Mouse (Mus musculus): ENCODE measurements around the gene Cdca8.
A peak's percentile ranks its signal among the peaks of the same experiment; 100 is the strongest.
"Not testable (repeated sequence)": the region's sequence is repeated elsewhere in the genome, so short reads cannot be mapped to it uniquely, and the experiment has no call there.

Cdca8 gene

GRCm38 (mm10) chr4:124939211-124939610, at the start of gene Cdca8:
Gene Cdca8 (minus strand): TSS chr4:124939311.
- DNase-seq (ENCODE audit: low read depth): not testable (repeated sequence)

GRCm38 (mm10) chr4:124988382-124988781, 49.3 kb upstream of the Cdca8 start:
- no peak for DNase-seq (ENCODE audit: low read depth)

- DNase-seq (ENCODE audit: low read depth): no peak
Observed at GRCm38 (mm10) chr4:124987711-124988097, 48.6 kb upstream of the Cdca8 start.

GRCm38 (mm10) chr4:124986739-124987710, 47.9 kb upstream of the Cdca8 start:
- no peak for DNase-seq (ENCODE audit: low read depth)

GRCm38 (mm10) chr4:124985671-124986602, 46.8 kb upstream of the Cdca8 start, which contains the start of gene Rspo1:
Gene Rspo1 (plus strand): TSS chr4:124986430.
- DNase-seq (ENCODE audit: low read depth): no peak

GRCm38 (mm10) chr4:124984871-124985670, 46.0 kb upstream of the Cdca8 start:
- DNase-seq (ENCODE audit: low read depth): no peak

DNA sequence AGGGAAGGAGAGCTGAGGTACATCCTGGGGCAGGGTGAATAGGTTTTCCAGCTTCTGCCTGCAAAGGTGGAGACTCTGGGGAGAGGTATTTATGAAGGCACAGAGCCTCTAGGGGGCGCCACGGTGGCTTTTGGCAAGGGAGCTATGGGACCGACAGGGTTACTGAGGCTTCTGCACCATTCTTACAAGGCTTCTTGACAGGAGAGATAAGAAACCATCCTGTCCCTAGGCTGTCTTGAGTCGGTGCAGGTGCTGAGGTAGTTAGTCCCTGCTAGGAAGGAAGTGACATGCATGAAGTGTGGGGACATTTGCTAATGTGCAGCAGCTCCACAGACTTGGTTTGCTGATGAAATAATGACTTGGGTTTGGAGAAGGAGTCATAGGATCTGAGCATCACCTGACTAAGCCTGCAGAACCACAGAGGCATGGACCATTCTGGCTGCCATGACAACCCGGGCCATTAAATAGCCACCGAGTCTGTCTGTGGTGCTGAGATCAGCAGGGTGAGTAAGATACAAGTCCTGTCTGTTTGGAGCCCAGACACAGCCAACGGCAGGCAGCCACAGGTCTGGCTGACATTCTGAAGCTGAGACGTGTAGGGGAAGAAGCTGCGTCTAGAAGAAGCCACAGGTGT, 44.9 kb upstream of the Cdca8 start:
- peak; percentile 49 for DNase-seq (ENCODE audit: low read depth)

DNA sequence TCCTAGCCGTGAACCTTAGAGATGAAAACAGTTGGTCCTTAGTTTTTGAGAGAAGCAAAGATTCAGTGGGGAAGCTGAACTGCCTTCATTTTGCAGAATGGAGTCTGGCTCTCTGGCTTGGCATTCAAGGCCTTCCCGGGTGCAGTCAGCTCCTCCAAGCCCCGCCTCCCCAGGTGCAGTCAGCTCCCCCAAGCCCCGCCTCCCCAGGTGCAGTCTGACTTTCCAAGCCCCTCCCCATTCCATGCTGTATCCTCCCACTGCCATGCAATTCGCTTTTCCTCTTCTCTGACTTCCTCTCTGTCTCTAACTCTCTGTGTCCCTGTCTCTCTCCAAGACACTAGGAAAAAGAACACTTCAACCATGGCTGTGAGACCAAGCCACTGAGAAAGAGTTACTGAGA, 39.1 kb upstream of the Cdca8 start:
- no peak for DNase-seq (ENCODE audit: low read depth)

DNA sequence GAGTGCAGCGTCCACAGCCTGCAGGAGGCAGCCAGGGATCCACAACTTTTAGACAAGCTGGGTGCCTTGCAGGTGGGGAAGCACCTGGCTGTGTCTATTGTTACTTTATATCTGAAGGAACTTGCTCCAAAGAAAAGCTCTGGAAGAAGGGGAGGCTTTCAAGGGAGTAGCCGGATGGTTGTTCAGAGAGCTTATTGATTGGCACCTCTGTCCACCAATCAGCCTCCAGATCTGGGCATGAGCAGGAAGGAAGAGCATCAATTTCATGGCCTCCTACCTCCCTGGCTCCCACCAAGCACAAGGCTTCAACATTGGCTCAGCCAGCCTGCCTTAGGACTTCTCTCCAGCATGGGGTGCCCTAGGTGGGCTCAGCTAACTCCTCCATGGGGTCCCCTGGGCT, 34.2 kb upstream of the Cdca8 start:
- DNase-seq (ENCODE audit: low read depth): no peak

GRCm38 (mm10) chr4:124972316-124972715, 33.2 kb upstream of the Cdca8 start:
- no peak for DNase-seq (ENCODE audit: low read depth)

DNA sequence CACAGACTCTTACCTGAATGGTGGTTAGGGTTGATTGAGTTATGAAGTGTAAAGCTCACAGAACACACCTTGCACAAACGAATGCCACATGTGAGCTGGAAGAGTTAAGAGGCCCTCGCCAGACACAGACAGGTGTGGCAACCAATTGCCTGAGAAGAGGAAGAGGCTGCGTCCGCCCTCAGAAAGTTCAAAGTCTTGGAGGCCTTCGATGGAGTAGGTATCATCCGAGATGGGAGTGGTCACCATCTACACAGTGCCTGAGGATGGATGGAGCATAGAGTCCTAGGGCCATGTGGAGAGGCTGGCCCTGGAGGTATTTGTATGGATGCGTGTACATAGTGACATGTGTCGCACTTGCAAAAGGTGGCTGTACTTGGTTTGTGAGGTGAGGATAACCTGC, 32.0 kb upstream of the Cdca8 start:
- DNase-seq (ENCODE audit: low read depth): no peak

- DNase-seq (ENCODE audit: low read depth): no peak
Observed at GRCm38 (mm10) chr4:124970677-124971076, 31.6 kb upstream of the Cdca8 start.

- no peak for DNase-seq (ENCODE audit: low read depth)
Observed at GRCm38 (mm10) chr4:124970194-124970593, 31.1 kb upstream of the Cdca8 start.

DNA sequence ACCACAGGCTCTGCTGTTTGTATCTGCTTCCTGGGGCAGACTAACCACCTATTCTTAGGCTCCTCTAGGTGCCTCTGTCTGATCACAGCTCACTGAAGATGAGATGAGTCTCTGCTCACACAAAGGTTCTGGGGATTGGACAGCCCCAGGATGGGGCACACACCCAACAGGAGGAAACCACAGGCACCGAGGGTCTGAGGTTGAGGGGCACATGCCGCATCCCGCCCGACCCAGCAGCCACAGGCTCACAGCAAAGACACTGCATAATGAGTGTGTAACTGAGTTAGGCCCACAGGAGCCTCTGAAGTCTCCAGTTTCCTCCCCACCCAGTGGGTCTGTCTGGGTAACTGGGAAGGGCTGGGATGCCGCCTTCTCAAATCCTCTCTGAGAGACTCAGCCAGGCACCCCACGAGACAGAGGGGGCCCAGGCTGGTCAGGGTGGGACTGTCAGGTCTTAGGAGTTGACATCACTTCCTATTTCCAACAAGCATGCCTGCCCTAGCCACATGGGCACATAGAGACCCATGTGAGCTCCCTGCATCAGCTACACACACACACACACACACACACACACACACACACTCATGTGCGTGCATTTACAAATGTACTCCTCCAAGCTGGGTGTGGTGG, 30.2 kb upstream of the Cdca8 start:
- no peak for DNase-seq (ENCODE audit: low read depth)

- DNase-seq (ENCODE audit: low read depth): no peak
Observed at GRCm38 (mm10) chr4:124968711-124969110, 29.6 kb upstream of the Cdca8 start.

DNA sequence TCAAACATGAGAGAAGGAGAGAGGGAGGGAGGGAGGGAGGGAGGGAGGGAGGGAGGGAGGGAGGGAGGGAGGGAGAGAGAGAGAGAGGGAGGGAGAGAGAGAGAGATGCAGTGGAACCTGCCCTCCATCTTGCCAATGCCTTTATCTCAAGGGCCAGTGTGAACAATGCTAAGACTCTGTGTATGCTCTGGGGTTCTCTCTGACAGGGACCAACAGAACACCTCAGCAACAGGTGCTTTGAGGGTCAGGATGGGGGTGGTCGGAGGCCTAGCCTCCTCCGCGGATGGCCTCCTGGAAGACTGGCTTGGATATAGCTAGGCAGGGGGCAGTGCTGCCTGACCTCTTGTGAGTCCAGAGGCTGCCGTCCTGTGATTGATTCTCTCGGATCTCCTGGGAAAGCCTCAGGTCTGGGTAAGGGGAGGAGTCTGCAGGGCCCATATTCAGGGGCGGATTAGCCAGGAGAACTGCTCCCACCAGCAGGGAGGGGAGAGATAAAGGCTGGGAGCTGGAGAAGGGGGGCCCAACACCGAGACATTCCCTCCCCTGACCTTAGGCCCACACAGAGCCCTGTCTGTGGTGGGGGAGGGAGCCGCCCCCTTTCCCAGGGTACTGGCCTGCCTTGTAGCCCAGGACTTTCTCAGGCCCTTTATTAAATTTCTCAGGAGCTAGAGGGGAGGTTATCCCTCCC, 25.9 kb upstream of the Cdca8 start:
- no peak for DNase-seq (ENCODE audit: low read depth)

DNA sequence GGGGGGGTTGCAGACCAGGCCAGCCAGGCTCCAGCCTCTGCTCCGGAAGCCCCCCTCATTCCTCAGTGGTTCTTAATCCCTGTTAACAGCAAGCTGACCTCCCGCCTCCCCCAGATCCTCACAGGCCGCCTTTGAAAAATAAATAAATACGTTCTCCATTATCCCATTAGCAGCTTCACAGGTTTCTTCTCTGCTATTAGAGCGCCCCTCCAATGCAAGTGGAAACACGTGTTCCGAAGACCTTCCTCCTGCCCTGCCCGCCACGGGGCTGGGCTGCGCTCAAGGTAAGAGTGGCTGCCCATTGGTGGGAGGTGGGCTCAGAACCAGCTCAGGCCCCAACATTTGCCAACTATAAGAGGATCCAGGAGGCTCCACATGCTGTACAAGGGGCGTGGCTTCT, 23.5 kb upstream of the Cdca8 start:
- no peak for DNase-seq (ENCODE audit: low read depth)

GRCm38 (mm10) chr4:124960940-124961339, 21.8 kb upstream of the Cdca8 start:
- DNase-seq (ENCODE audit: low read depth): no peak

- DNase-seq (ENCODE audit: low read depth): no peak
Observed at GRCm38 (mm10) chr4:124959062-124959461, 20.0 kb upstream of the Cdca8 start.

- DNase-seq (ENCODE audit: low read depth): no peak
Observed at GRCm38 (mm10) chr4:124957284-124957683, 18.2 kb upstream of the Cdca8 start.
